Mouse (Mus musculus): ENCODE results near the gene Gbp3. TPM values are rescaled to one million over a fixed set of nuclear protein-coding genes. Genes with fewer than 3 reads are reported as not detected.
"Not testable (repeated sequence)": the region's sequence is repeated elsewhere in the genome, so short reads cannot be mapped to it uniquely, and the experiment has no call there.

Gene Gbp3
- 10 to 100 TPM; 11.4 to 11.8 TPM for total RNA-seq (2021)
- long read RNA-seq, experiment 1, partial matches to known transcripts: 2 of 12 reads
- long read RNA-seq, experiment 1, other reads (novel, unspliced or antisense): 5 of 12 reads
- long read RNA-seq, experiment 2, partial matches to known transcripts: 1 of 5 reads
- long read RNA-seq, experiment 2, other reads (novel, unspliced or antisense): 4 of 5 reads

DNA sequence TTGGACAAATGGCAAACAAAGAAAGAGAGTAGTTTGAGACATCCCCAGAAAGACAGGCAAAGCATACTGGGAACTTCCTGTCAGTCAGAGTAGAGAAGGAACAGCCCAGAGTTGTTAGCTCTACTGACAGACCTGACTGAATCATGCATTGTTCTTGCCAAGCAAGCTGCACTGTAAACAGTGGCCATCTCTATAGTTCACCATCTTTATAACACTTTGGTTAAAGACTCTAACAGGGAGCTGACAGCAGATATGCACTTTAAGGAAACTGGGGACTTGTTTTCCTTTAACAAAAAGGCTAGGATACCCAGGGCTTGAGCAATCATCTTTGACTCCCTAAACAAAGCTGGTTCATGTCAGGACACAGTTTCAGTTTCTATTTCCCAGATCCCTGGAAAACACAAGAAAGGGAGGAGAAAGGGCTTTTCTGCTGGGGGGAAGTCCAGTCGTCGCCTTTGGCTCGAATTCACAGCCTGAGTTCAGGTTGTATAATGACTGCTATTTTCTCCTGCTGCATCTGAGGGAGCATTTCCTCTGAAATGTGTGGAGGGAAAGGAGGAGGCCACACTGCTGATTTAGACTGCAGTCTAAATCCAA is at the start of gene Gbp3:
TSS of gene Gbp3 (plus strand) at position 395 of the 597 bp plus-strand sequence.
- DNase-seq: peak; percentile 10 to 45

DNA sequence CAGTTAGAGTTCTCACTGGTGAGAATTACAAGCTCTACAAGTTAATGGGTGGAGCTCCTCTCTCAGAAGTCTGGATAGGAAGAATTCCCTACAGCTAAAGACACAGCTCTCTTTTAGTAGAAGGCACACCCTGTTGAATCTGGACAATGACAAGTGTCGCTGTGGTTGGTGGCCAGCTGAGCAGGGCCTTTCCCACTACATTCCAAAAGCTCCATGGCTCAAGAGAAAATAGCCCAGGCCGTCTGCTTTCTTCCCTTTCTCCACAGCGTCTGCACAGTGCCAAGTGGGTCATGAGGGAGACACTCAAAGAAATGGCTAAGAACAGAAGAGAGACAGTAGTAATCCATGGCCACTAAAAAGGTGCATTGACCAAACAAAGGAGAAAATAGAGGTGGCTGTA is 31.7 kb upstream of the Gbp3 start:
- no peak for DNase-seq

DNA sequence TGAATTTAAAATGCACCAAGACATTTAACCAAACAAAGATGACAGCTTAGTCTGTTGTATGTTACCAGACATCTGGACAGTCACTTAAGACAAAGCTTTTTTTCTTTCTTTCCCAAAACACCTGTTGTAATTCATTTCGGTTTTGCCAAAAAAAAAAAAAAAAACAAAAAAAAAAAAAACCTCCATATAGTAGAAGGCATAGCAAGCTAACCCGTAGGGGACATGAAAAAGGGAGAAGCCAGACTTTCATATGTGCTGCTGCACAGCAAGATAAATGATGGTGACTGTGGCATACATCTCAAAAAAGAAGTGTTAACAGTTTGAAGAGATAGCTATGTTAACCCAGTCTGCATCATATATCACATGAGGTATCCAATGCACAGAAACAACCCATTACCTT is 30.2 kb upstream of the Gbp3 start:
- DNase-seq: no peak

DNA sequence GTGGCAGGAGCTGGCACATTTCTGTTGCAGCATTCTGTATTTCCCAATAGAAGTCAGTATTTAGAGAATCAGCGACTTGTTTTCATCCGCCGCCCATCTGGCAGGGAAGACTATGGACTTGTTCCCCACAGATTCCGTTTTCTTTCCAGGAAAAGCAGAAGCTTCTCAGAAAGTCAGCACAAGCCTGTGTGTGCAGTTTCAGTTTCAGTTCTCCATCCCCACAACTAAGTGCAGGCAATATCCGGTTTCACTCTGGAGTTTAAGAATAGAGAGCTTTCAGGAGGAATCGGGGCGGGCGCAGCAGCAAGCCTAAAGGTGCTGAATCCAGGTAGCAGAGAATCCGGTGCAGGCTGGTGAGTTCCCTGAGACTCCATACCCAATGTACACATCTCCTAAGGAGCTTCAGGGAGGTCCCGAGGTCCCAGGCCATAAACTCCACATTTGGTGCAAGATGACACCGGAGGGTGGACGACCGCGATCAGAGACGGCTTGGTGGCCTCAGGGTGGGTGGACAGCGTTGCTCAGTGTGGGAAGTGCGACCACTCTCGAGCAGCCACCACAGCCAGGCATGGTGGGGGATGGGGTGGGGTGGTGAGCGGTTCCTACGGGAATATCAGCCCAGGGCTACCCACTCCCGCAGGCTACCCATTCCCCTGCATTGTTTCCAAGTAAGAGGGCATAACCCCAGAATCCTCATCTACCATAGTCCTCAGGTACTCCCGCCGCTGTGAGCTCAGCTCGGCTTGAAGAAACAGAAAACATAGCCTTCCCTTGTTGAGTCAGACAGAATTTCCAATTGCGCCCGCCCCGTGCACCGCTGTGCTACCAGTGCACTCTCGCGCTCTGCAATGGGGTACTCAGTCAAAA is 29.5 kb upstream of the Gbp3 start, which contains the start of gene Gbp7:
TSS of gene Gbp7 (plus strand) at position 256 of the 867 bp plus-strand sequence.
- peak; percentile 66 to 70 for DNase-seq

DNA sequence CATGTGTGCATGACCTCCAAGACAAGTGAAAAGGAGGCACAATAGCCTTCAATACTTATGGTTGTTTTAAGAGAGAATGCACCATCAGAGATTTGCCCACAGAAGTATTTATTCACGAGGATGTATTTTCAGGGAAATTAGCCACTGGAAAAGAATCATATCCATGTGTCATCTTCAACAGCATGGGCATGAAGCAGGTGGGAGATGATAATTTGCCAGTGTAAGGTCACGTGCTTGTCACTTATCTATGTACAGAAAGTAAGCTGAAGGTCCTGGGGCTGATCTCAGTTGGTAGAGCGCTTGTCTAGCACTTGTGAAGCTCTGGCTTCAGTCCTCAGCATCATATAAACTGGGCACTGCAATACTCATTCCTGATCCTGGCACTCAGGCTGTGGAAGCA is 28.2 kb upstream of the Gbp3 start:
- no peak for DNase-seq

GRCm38 (mm10) chr3:142533185-142533584 is 26.6 kb upstream of the Gbp3 start:
- no peak for DNase-seq

DNA sequence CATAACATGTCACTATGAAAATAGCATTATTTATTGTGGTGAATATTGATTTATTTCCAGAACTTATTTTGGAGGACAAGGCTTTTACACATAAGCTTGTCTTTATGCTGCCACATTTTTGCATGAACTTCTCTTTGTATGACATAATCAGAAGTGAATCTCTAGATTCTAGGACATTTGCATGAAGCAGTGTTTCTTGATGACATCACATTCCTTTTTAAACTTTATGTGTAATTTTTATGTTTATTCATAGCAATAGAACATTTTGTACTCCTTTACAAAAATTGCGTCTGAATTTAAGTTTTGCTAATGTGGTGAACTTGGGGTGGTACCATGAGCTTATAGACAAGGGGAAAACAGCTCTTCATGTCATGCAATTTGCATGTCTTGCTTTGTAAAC is 24.2 kb upstream of the Gbp3 start:
- no peak for DNase-seq

GRCm38 (mm10) chr3:142541391-142541790 is 18.4 kb upstream of the Gbp3 start:
- DNase-seq: peak; percentile 30 to 44

GRCm38 (mm10) chr3:142542776-142543175 is 17.1 kb upstream of the Gbp3 start:
- DNase-seq: not testable (repeated sequence)

- peak in 1 of 2 experiments; percentile 7 for DNase-seq
These were observed 13.1 kb upstream of the Gbp3 start for GRCm38 (mm10) chr3:142546690-142547089.

- DNase-seq: no peak
These were observed 9.7 kb upstream of the Gbp3 start for GRCm38 (mm10) chr3:142550052-142550676.

DNA sequence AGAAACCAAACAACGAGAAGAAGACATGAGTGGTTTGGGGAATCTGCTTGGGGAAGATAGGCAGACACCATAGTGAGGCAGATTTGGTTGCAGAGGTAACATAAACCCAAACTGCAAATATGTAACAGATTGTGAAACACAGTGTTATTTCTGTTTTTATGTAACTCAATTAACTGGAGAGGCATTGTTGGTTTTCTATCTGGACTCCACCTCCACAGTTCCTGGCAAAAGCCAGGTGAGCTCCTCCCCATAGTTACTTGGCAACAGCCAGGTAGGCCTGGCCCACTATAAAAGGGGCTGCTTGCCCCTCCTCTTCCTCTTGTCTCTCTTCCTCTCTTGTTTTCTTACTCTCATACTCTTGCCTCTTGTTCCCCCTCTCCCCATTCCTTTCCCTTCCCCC is 5.2 kb upstream of the Gbp3 start:
- no peak for DNase-seq

DNA sequence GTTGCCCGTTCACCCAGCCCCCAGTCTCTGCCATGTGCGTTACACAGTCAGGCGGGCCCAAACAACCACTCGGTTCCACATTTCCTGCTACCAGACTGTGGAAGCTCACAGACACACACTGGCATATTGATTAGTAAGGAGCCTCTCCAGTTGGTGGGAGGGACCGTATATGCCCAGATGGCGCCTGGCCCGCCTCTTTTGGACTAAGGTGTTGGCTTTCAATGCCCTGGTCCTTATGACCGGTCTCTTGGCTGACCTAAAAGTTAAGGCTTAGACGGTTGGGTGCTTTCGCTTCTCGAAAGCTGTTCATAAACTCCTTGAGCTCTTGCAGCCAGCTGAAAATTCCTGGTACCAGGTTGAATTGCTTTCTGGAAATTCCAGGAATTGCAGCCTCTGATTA is 4.2 kb upstream of the Gbp3 start:
- DNase-seq: no peak

- DNase-seq: peak; percentile 92 to 93
These were observed 596 bp downstream of the Gbp3 start for GRCm38 (mm10) chr3:142560296-142560948.

DNA sequence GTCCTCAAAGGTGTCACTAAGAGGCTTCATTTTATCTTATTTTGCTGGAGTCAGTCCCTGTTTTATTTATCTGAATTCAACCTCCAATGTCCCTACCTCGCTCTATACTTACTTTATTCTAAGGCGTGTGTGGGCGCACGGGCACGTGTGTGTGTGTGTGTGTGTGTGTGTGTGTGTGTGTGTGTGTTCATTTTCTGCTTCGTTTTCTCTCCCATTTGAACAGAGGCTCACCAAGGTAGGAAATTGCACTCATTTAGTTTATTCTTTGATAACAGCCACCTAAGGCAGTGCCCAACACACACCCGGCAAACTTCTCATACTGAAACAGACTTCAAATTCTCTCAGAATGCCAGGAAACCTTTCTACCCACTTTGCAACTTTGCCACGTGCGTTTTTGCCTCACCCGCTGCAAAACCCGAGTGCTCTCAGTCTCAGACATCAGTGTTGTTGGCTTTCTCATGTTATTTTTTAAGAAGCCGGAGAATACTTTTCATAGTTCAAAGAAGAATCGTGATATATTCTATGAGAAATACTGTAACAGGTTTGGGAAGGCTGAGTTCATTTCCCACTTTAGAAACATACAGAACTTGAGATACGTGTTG is 1.3 kb downstream of the Gbp3 start:
- DNase-seq: no peak

- DNase-seq: no peak
These were observed 1.8 kb downstream of the Gbp3 start for GRCm38 (mm10) chr3:142561666-142562065.

GRCm38 (mm10) chr3:142567490-142567889 is 7.7 kb downstream of the Gbp3 start:
- DNase-seq: not testable (repeated sequence)

- DNase-seq: no peak
These were observed 10.9 kb downstream of the Gbp3 start for GRCm38 (mm10) chr3:142570738-142571137.

- no peak for DNase-seq
These were observed 17.3 kb downstream of the Gbp3 start for GRCm38 (mm10) chr3:142577108-142577507.

- DNase-seq: no peak
These were observed 18.5 kb downstream of the Gbp3 start for GRCm38 (mm10) chr3:142578342-142578741.

GRCm38 (mm10) chr3:142583067-142583466 is 23.2 kb downstream of the Gbp3 start:
- DNase-seq: no peak

- no peak for DNase-seq
These were observed 27.6 kb downstream of the Gbp3 start for GRCm38 (mm10) chr3:142587386-142587785.
